Mouse (Mus musculus) layer of hippocampus, postnatal 36 days (tissue): ENCODE data around the gene Psenen. TPM values are rescaled to one million over a fixed set of nuclear protein-coding genes. Genes with fewer than 3 reads are reported as not detected.

Experiments used
- DNase-seq, 2 experiments: peaks; one replicate each; pipeline ENCODE4 v3.0.0; 2022
- microRNA-seq, 2 experiments: library from miRNA; unstranded; fragments of <30 nt; microRNA quantifications; one replicate each; pipeline ENCODE4 v1.2.0; 2021
- total RNA-seq, 2 experiments: library from RNA; stranded (reverse); gene quantifications; 2 replicates each; pipeline ENCODE4 v1.2.3; 2021

Psenen gene
- total RNA-seq, 2 experiments from 2014 or later: 79.8 to 92.4 TPM

DNA sequence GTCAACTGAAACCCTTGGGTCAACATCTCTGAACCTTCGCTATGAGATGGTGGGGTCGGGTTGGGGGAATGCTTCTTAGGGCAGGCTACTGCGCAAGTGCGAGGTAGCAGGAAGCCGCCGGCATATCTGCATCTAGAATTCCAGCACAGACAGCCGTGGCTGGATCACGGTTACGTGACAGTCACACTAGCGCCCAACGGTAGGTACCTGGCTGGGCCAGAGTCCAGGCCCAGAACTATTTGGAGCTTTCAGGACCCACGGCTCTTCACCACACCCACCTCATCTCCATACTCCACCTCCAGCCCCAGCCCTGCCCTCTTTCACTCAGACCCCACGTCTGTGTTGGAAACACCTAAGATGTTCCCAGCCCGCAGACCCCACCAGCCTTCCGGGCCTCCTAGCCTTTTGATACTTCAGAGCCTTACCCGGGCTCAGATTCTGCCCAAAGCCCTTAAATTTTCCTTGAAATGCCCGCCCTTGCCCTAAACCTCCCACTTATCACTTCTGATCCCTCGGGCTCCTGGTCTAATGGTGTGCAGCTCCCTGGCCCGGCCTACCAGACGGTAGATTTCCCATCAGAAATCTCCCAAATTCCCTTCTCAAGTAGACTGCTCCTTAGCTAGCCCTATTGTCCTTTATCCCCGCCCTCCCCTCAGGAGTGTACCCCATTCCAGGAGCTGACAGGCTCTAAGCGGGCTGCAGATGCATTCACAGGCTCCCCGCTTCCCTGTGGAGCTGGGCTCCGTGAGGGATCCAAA, 48.2 kb downstream of the Psenen start:
- no peak for DNase-seq

Small RNA genes lying within 50 kb of the gene (microRNA-seq; reads per million reads assigned to microRNA genes)
- 0.63 to 0.90 reads per million in 2 experiments for gene Gm38670
- gene Mir3569: 1.1 to 1.2 reads per million in 2 experiments

Other genes with a start within 250 kb of the Psenen start
- 10 to 100 TPM; 10.5 to 12.7 TPM for gene Syne4, start 248.8 kb downstream of the Psenen start, total RNA-seq
- under 1 TPM; 0.28 to 0.40 TPM for gene E130208F15Rik, start 241.9 kb downstream of the Psenen start, total RNA-seq
- gene Sdhaf1, start 239.7 kb downstream of the Psenen start, total RNA-seq: 1 to 10 TPM; 6.6 to 7.4 TPM
- gene Lrfn3, start 200.9 kb downstream of the Psenen start, total RNA-seq: 10 to 100 TPM; 29.3 to 30.7 TPM
- gene Tyrobp, start 149.9 kb downstream of the Psenen start, total RNA-seq: 10 to 100 TPM; 27.4 to 30.2 TPM
- gene Hcst, start 143.8 kb downstream of the Psenen start, total RNA-seq: not detected
- gene Nfkbid, start 141.9 kb downstream of the Psenen start, total RNA-seq: 1 to 10 TPM; 3.1 to 3.4 TPM
- gene Aplp1, start 118.1 kb downstream of the Psenen start, total RNA-seq: 1,000 to 10,000 TPM; 1,244 to 1,325 TPM
- gene Kirrel2, start 105.9 kb downstream of the Psenen start, total RNA-seq: 10 to 100 TPM; 12.3 to 21.0 TPM
- gene Nphs1, start 105.3 kb downstream of the Psenen start, total RNA-seq: 1 to 10 TPM; 1.2 TPM
- gene Prodh2, start 70.0 kb downstream of the Psenen start, total RNA-seq: under 1 TPM in 1 of 2 experiments, not detected in 1; 0.73 TPM
- 100 to 1,000 TPM; 104 to 111 TPM for gene Arhgap33, start 28.6 kb downstream of the Psenen start, total RNA-seq
- gene Hspb6, start 11.4 kb downstream of the Psenen start, total RNA-seq: 1 to 10 TPM; 3.3 to 3.7 TPM
- 1 to 10 TPM; 5.7 to 6.9 TPM for gene Proser3, start 11.3 kb downstream of the Psenen start, total RNA-seq
- 10 to 100 TPM; 46.4 to 50.1 TPM for gene Lin37, start 3.8 kb downstream of the Psenen start, total RNA-seq
- gene U2af1l4, start 326 bp downstream of the Psenen start, total RNA-seq: 10 to 100 TPM; 69.0 to 72.2 TPM
- 10 to 100 TPM; 10.9 to 11.1 TPM for gene Gm49396, start 283 bp downstream of the Psenen start, total RNA-seq
- gene Igflr1, start 1.8 kb upstream of the Psenen start, total RNA-seq: 1 to 10 TPM; 5.5 to 7.0 TPM
- gene Kmt2b, start 25.1 kb upstream of the Psenen start, total RNA-seq: 10 to 100 TPM; 42.3 to 53.4 TPM
- gene Zbtb32, start 35.3 kb upstream of the Psenen start, total RNA-seq: not detected
- under 1 TPM in 1 of 2 experiments, not detected in 1; 0.25 TPM for gene Upk1a, start 49.2 kb upstream of the Psenen start, total RNA-seq
- 100 to 1,000 TPM; 609 to 715 TPM for gene Cox6b1, start 62.5 kb upstream of the Psenen start, total RNA-seq
- not detected for gene Etv2, start 72.2 kb upstream of the Psenen start, total RNA-seq
- gene Rbm42, start 86.7 kb upstream of the Psenen start, total RNA-seq: 10 to 100 TPM; 72.4 to 76.0 TPM
- 1 to 10 TPM; 4.7 to 5.0 TPM for gene Haus5, start 101.4 kb upstream of the Psenen start, total RNA-seq
- not detected for gene Pmis2, start 108.0 kb upstream of the Psenen start, total RNA-seq
- gene 2200002J24Rik, start 135.3 kb upstream of the Psenen start, total RNA-seq: not detected
- gene Atp4a, start 148.6 kb upstream of the Psenen start, total RNA-seq: under 1 TPM; 0.35 to 0.70 TPM
- 100 to 1,000 TPM; 107 to 118 TPM for gene Tmem147, start 165.9 kb upstream of the Psenen start, total RNA-seq
- gene Gapdhs, start 180.1 kb upstream of the Psenen start, total RNA-seq: not detected
- 1 to 10 TPM; 6.4 to 9.7 TPM for gene Sbsn, start 187.8 kb upstream of the Psenen start, total RNA-seq
- gene Dmkn, start 200.1 kb upstream of the Psenen start, total RNA-seq: under 1 TPM in 1 of 2 experiments, not detected in 1; 0.91 TPM
- not detected for gene Krtdap, start 224.3 kb upstream of the Psenen start, total RNA-seq